Mouse (Mus musculus): ENCODE results near the gene Ing4. TPM values are rescaled to one million over a fixed set of nuclear protein-coding genes. Genes with fewer than 3 reads are reported as not detected.

Gene Ing4
- polyA plus RNA-seq, 1 experiment: 39.1 TPM

GRCm38 (mm10) chr6:125089521-125090321 is 50.2 kb downstream of the Ing4 start:
- 5% methylated on average over 15 of the region's 15 CpGs for WGBS
- Histone ChIP-seq H3K4me3 (ENCODE audit: insufficient read depth, low read depth, low read length) (peak overlapping the region; percentile 2; the same call in 1 of the 2 replicates), H3K27ac (ENCODE audit: insufficient read depth, low read depth, low read length) (peak overlapping the region; percentile 85), H3K36me3 (ENCODE audit: control insufficient read depth, insufficient read depth, low read length) (no peaks in the 10 kb centered on the region), H3K27me3 (replicated peaks; ENCODE audit: control insufficient read depth, insufficient read depth, low read length) (no peaks in the 10 kb centered on the region), H3K4me1 (ENCODE audit: control insufficient read depth, insufficient read depth, low read length) (peaks cover 13% of the 10 kb centered on the region)
- DNase-seq: peak; percentile 90
- TF ChIP-seq POLR2A (IDR thresholded peaks at IDR 0.05; ENCODE audit: low read depth, low read length) (no peak), CTCF (conservative IDR thresholded peaks at IDR 0.05; ENCODE audit: insufficient read depth, insufficient read length, low read depth, low read length) (no peak)

GRCm38 (mm10) chr6:125090341-125091085 is 51.0 kb downstream of the Ing4 start:
- Histone ChIP-seq H3K36me3 (ENCODE audit: control insufficient read depth, insufficient read depth, low read length) (no peaks in the 10 kb centered on the region), H3K4me3 (ENCODE audit: insufficient read depth, low read depth, low read length) (no peak overlapping the region), H3K27me3 (replicated peaks; ENCODE audit: control insufficient read depth, insufficient read depth, low read length) (no peaks in the 10 kb centered on the region), H3K4me1 (ENCODE audit: control insufficient read depth, insufficient read depth, low read length) (peaks cover 13% of the 10 kb centered on the region), H3K27ac (ENCODE audit: insufficient read depth, low read depth, low read length) (peak overlapping the region; percentile 76)
- 48% methylated on average over 10 of the region's 10 CpGs for WGBS
- TF ChIP-seq POLR2A (IDR thresholded peaks at IDR 0.05; ENCODE audit: low read depth, low read length) (no peak), CTCF (conservative IDR thresholded peaks at IDR 0.05; ENCODE audit: insufficient read depth, insufficient read length, low read depth, low read length) (no peak)
- no peak for DNase-seq

- Histone ChIP-seq H3K27me3 (replicated peaks; ENCODE audit: control insufficient read depth, insufficient read depth, low read length) (no peaks in the 10 kb centered on the region), H3K27ac (ENCODE audit: insufficient read depth, low read depth, low read length) (no peak overlapping the region), H3K4me3 (ENCODE audit: insufficient read depth, low read depth, low read length) (no peak overlapping the region), H3K4me1 (ENCODE audit: control insufficient read depth, insufficient read depth, low read length) (peaks cover 13% of the 10 kb centered on the region), H3K36me3 (ENCODE audit: control insufficient read depth, insufficient read depth, low read length) (no peaks in the 10 kb centered on the region)
- DNase-seq: no peak
- WGBS: 78% methylated on average over 5 of the region's 5 CpGs
- TF ChIP-seq POLR2A (IDR thresholded peaks at IDR 0.05; ENCODE audit: low read depth, low read length): no peak
- no peak for TF ChIP-seq CTCF (conservative IDR thresholded peaks at IDR 0.05; ENCODE audit: insufficient read depth, insufficient read length, low read depth, low read length)
Measured at GRCm38 (mm10) chr6:125092372-125092771, 52.8 kb downstream of the Ing4 start.

- Histone ChIP-seq H3K27ac (ENCODE audit: insufficient read depth, low read depth, low read length) (peak overlapping the region; percentile 8; the same call in 1 of the 2 replicates), H3K27me3 (replicated peaks; ENCODE audit: control insufficient read depth, insufficient read depth, low read length) (no peaks in the 10 kb centered on the region), H3K4me1 (ENCODE audit: control insufficient read depth, insufficient read depth, low read length) (peaks cover 26% of the 10 kb centered on the region), H3K4me3 (ENCODE audit: insufficient read depth, low read depth, low read length) (no peak overlapping the region), H3K36me3 (ENCODE audit: control insufficient read depth, insufficient read depth, low read length) (no peaks in the 10 kb centered on the region)
- 17% methylated on average over 3 of the region's 3 CpGs for WGBS
- DNase-seq: no peak
- TF ChIP-seq CTCF (conservative IDR thresholded peaks at IDR 0.05; ENCODE audit: insufficient read depth, insufficient read length, low read depth, low read length) (no peak), POLR2A (IDR thresholded peaks at IDR 0.05; ENCODE audit: low read depth, low read length) (no peak)
Measured at GRCm38 (mm10) chr6:125094843-125095242, 55.3 kb downstream of the Ing4 start.

GRCm38 (mm10) chr6:125095391-125096278 is 56.1 kb downstream of the Ing4 start, which contains the start of gene Chd4:
TSS of gene Chd4 (plus strand) at chr6:125095981.
- DNase-seq: peak; percentile 97

GRCm38 (mm10) chr6:125096279-125096596 is 56.7 kb downstream of the Ing4 start:
- peaks cover 23% of the 10 kb centered on the region for H3K4me1 ChIP-seq (ENCODE audit: control insufficient read depth, insufficient read depth, low read length)
- no peak for DNase-seq
- TF ChIP-seq POLR2A (IDR thresholded peaks at IDR 0.05; ENCODE audit: low read depth, low read length): no peak
- no peak for TF ChIP-seq CTCF (conservative IDR thresholded peaks at IDR 0.05; ENCODE audit: insufficient read depth, insufficient read length, low read depth, low read length)
- WGBS: under 1% methylated on average over 18 of the region's 32 CpGs
- H3K27me3 ChIP-seq (replicated peaks; ENCODE audit: control insufficient read depth, insufficient read depth, low read length): no peaks in the 10 kb centered on the region
- H3K4me3 ChIP-seq (ENCODE audit: insufficient read depth, low read depth, low read length): peak overlapping the region; percentile 99
- peak overlapping the region; percentile 95 for H3K27ac ChIP-seq (ENCODE audit: insufficient read depth, low read depth, low read length)
- peaks cover 4% of the 10 kb centered on the region; the same call in 1 of the 2 replicates for H3K36me3 ChIP-seq (ENCODE audit: control insufficient read depth, insufficient read depth, low read length)

More at GRCm38 (mm10) chr6:125095391-125096278, 56.1 kb downstream of the Ing4 start, which contains the start of gene Chd4:
- no peaks in the 10 kb centered on the region for H3K27me3 ChIP-seq (replicated peaks; ENCODE audit: control insufficient read depth, insufficient read depth, low read length)
- peaks cover 23% of the 10 kb centered on the region for H3K4me1 ChIP-seq (ENCODE audit: control insufficient read depth, insufficient read depth, low read length)
- H3K4me3 ChIP-seq (ENCODE audit: insufficient read depth, low read depth, low read length): peak within 1 kb of the TSS; percentile 99
- TF ChIP-seq POLR2A (IDR thresholded peaks at IDR 0.05; ENCODE audit: low read depth, low read length) (peak; percentile 69), CTCF (conservative IDR thresholded peaks at IDR 0.05; ENCODE audit: insufficient read depth, insufficient read length, low read depth, low read length) (no peak)
- peak within 1 kb of the TSS; percentile 95 for H3K27ac ChIP-seq (ENCODE audit: insufficient read depth, low read depth, low read length)
- WGBS: 2% methylated on average over 44 of the region's 45 CpGs
- peaks cover 2% of the 10 kb centered on the region; the same call in 1 of the 2 replicates for H3K36me3 ChIP-seq (ENCODE audit: control insufficient read depth, insufficient read depth, low read length)

Data from kidney, adult 2 months (tissue).